Mouse (Mus musculus) myocyte (in vitro differentiated cells): ENCODE data around the gene Nmnat3.

Source experiments
- POLR2A ChIP-seq: IDR thresholded peaks from one replicate; pipeline ENCODE4 v1.6.1; 2011; ENCODE audit warnings: low read depth, mild to moderate bottlenecking, control low read depth, moderate library complexity; ENCODE audit not compliant: insufficient read length
- POLR2AphosphoS2 ChIP-seq: IDR thresholded peaks from one replicate; pipeline ENCODE4 v1.6.1; 2011; ENCODE audit warnings: low read depth, control low read depth; ENCODE audit not compliant: insufficient read length

- TF ChIP-seq POLR2A, result no peak
- no peak for TF ChIP-seq POLR2AphosphoS2
Observed at GRCm38 (mm10) chr9:98373358-98373757, 86.1 kb downstream of the Nmnat3 start.
